Mouse (Mus musculus) megakaryocyte, embryonic 14.5 days (primary cell): ENCODE data around the gene Oip5.

Source experiments
- FLI1 ChIP-seq: IDR thresholded peaks from 2 replicates; pipeline ENCODE4 v1.6.1; 2012; ENCODE audit warnings: low read length, inconsistent platforms, mixed read lengths
- GATA1 ChIP-seq: IDR thresholded peaks from 3 replicates; pipeline ENCODE4 v1.6.1; 2012; ENCODE audit warnings: mixed read lengths, low read length, inconsistent platforms, borderline replicate concordance

DNA sequence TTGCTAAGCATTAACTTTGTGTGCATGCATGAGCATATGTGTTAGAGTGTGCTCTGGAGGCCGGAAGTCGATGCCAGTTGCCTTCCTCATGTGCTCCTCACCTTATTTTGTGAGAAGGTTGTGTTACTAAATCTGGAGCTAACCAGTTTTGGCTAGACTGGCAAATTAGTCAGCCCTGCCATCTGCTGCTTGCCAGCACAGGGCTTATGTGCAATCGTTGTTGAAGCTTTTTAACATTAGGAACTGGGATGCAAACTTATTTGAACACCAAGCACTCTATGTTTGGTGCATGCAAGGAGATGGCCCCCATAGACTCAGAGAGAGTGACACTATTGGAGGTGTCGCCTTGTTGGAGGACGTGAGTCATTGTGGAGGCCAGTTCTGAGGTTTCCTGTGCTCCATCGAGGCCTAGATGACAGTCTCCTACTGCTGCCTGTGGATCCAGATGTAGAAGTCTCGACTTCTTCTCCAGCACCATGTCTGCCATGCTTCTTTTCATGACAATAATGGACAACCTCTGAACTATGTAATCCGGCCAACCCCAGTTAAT, 21.4 kb downstream of the Oip5 start:
- TF ChIP-seq FLI1, result no peak
- no peak for TF ChIP-seq GATA1
